Mouse (Mus musculus): Measurements from ENCODE around the gene Hps4. TPM values are rescaled to one million over a fixed set of nuclear protein-coding genes. Genes with fewer than 3 reads are reported as not detected.
"Not testable (repeated sequence)": the region's sequence is repeated elsewhere in the genome, so short reads cannot be mapped to it uniquely, and the experiment has no call there.

Gene Hps4
- polyA plus RNA-seq, 1 experiment from 2014 or later = 35.4 TPM

DNA sequence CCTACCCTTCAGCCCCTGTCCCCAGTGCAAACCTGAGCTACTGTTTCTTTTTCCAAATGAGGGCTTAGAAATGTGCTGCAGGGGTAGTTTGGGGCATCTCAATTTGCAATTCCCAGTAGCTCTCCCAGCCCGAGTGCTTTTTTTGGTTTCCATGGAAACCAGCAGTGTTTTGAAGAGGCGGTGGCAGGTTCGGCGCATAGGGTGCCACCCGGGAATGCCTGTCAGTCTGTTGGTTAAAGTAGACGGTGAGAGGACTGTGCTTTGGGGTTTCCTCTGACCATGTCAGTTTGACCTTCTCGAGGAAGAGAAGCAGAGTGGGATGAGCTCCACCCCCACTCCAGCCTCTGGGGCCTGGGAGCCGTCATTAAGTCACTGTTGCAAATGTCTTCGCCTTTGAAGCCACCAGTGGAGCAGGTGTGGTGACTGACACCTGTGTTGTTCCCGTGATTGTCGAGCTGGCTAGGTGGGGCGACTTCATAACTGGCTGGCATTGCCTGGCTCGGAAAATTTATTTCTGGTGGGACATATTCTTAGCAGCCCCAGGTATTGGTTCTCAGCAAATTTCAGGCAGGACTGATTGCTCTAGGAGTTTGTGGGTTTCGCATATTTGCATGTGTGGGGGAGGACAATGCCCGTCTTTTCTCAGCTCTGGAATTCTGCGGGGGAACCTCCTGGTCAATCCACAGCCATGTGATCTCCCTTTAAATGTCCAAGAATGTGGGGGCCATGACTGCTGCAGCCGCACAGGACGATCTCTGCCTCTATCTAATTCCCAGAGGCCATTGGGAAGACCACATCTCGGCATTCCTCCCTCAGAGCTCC, 68.8 kb downstream of the Hps4 start:
- WGBS = 8% methylated on average over 19 of the region's 19 CpGs
- no peak overlapping the region for H3K9ac ChIP-seq (ENCODE audit: low read depth, low read length)
- ATAC-seq (ENCODE audit: low FRiP score, low TSS enrichment) = no peak
- H3K27me3 ChIP-seq (ENCODE audit: control insufficient read depth, insufficient read depth, low read length) = no peaks in the 10 kb centered on the region
- H3K9me3 ChIP-seq (ENCODE audit: control insufficient read depth, low read length) = peaks cover 3% of the 10 kb centered on the region; the same call in 1 of the 2 replicates
- no peak overlapping the region for H3K4me3 ChIP-seq (ENCODE audit: low read length)
- peaks cover 14% of the 10 kb centered on the region; the same call in 1 of the 2 replicates for H3K4me1 ChIP-seq (ENCODE audit: control insufficient read depth, insufficient read depth, low read length)
- H3K4me2 ChIP-seq (replicated peaks; ENCODE audit: low read depth, low read length) = no peak overlapping the region; the same call in 1 of the 2 replicates
- no peak overlapping the region for H3K27ac ChIP-seq (ENCODE audit: low read depth, low read length)
- no peaks in the 10 kb centered on the region for H3K36me3 ChIP-seq (ENCODE audit: control insufficient read depth, insufficient read depth, low read length)

DNA sequence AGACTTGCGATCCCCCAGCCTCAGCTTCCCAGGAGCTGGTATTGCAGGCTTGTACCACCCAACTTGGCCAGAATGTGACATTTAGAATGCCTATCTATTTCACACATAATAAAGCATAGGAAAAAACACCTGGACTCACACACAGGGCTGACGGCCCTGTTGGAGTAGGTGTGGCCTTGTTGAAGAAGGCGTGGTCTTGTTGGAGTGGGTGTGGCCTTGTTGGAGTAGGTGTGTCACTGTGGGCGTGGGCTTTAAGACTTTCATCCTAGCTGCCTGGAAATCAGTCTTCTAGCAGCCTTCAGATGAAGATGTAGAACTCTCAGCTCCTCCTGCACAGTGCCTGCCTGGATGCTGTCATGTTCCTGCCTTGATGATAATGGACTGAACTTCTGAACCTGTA, 69.9 kb downstream of the Hps4 start:
- WGBS = 79% methylated on average over 4 of the region's 4 CpGs
- not testable (repeated sequence) for H3K36me3 ChIP-seq (ENCODE audit: control insufficient read depth, insufficient read depth, low read length); H3K27me3 ChIP-seq (ENCODE audit: control insufficient read depth, insufficient read depth, low read length); ATAC-seq (ENCODE audit: low FRiP score, low TSS enrichment); H3K27ac ChIP-seq (ENCODE audit: low read depth, low read length); H3K9me3 ChIP-seq (ENCODE audit: control insufficient read depth, low read length); H3K4me2 ChIP-seq (replicated peaks; ENCODE audit: low read depth, low read length); H3K9ac ChIP-seq (ENCODE audit: low read depth, low read length); H3K4me3 ChIP-seq (ENCODE audit: low read length)
- H3K4me1 ChIP-seq (ENCODE audit: control insufficient read depth, insufficient read depth, low read length) = peaks cover 14% of the 10 kb centered on the region; the same call in 1 of the 2 replicates

DNA sequence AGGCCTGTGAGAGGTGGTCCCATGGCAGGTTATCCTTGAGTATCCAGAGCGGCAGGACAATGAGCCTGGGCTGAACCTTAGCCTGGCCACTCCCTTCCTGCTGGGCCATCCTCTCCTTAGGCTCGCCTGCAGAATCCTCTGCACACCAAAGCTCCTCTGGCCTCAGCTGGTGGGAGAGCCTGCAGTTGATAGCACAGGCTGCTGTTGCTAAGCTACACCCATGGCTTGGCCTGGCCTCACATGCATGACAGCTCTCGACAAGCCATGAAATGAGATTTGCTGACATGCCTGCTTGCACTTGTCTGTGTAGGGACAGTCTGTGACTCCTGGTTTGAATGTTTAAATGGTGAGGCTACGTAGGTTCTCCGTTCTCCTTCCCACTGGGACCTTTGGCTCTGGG, 73.8 kb downstream of the Hps4 start:
- no peak for ATAC-seq (ENCODE audit: low FRiP score, low TSS enrichment)
- 56% methylated on average over 5 of the region's 5 CpGs for WGBS

GRCm38 (mm10) chr5:112418023-112418422, 75.1 kb downstream of the Hps4 start:
- no peak overlapping the region for H3K4me3 ChIP-seq (ENCODE audit: low read length)
- H3K27me3 ChIP-seq (ENCODE audit: control insufficient read depth, insufficient read depth, low read length) = no peaks in the 10 kb centered on the region
- 0 out of 2 replicates have a peak, but pooled peaks cover 2% of the 10 kb centered on the region for H3K4me1 ChIP-seq (ENCODE audit: control insufficient read depth, insufficient read depth, low read length)
- no peak overlapping the region for H3K9ac ChIP-seq (ENCODE audit: low read depth, low read length)
- WGBS = 65% methylated on average over 4 of the region's 4 CpGs
- no peak for ATAC-seq (ENCODE audit: low FRiP score, low TSS enrichment)
- H3K36me3 ChIP-seq (ENCODE audit: control insufficient read depth, insufficient read depth, low read length) = no peaks in the 10 kb centered on the region
- no peak overlapping the region for H3K4me2 ChIP-seq (replicated peaks; ENCODE audit: low read depth, low read length)
- H3K9me3 ChIP-seq (ENCODE audit: control insufficient read depth, low read length) = peaks cover 3% of the 10 kb centered on the region; the same call in 1 of the 2 replicates
- H3K27ac ChIP-seq (ENCODE audit: low read depth, low read length) = no peak overlapping the region

More for the DNA sequence above, 73.8 kb downstream of the Hps4 start:
- H3K27ac ChIP-seq (ENCODE audit: low read depth, low read length) = no peak overlapping the region
- H3K9ac ChIP-seq (ENCODE audit: low read depth, low read length) = no peak overlapping the region
- no peaks in the 10 kb centered on the region for H3K36me3 ChIP-seq (ENCODE audit: control insufficient read depth, insufficient read depth, low read length)
- no peak overlapping the region for H3K4me2 ChIP-seq (replicated peaks; ENCODE audit: low read depth, low read length)
- H3K4me3 ChIP-seq (ENCODE audit: low read length) = no peak overlapping the region
- no peaks in the 10 kb centered on the region for H3K27me3 ChIP-seq (ENCODE audit: control insufficient read depth, insufficient read depth, low read length)
- H3K9me3 ChIP-seq (ENCODE audit: control insufficient read depth, low read length) = peaks cover 3% of the 10 kb centered on the region; the same call in 1 of the 2 replicates
- H3K4me1 ChIP-seq (ENCODE audit: control insufficient read depth, insufficient read depth, low read length) = peaks cover 9% of the 10 kb centered on the region; the same call in 1 of the 2 replicates

DNA sequence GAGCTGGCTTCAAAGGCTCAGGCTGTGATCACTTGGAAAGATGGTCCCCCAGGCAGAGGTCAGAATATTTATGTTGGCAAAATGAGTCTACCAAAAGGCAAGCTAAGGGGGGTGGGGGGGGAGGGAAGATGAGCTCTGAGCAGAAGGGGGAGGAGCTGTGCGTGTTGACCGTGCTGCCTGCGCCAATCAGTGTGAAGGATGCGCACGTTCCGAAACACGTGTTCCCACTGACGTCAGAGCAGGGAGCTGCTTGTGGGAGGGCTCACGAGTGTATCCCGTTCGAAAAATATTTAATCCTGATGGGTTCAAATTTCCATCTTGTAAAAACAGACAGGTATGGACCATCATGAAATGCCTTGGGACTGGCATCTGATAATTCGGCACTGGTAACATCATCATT, 76.7 kb downstream of the Hps4 start:
- Histone ChIP-seq H3K4me3 (ENCODE audit: low read length) (no peak overlapping the region), H3K4me2 (replicated peaks; ENCODE audit: low read depth, low read length) (no peak overlapping the region), H3K27ac (ENCODE audit: low read depth, low read length) (no peak overlapping the region), H3K27me3 (ENCODE audit: control insufficient read depth, insufficient read depth, low read length) (no peaks in the 10 kb centered on the region; the same call in 1 of the 2 replicates), H3K9me3 (ENCODE audit: control insufficient read depth, low read length) (no peaks in the 10 kb centered on the region), H3K4me1 (ENCODE audit: control insufficient read depth, insufficient read depth, low read length) (0 out of 2 replicates have a peak, but pooled peaks cover 2% of the 10 kb centered on the region), H3K36me3 (ENCODE audit: control insufficient read depth, insufficient read depth, low read length) (no peaks in the 10 kb centered on the region), H3K9ac (ENCODE audit: low read depth, low read length) (no peak overlapping the region)
- no peak for ATAC-seq (ENCODE audit: low FRiP score, low TSS enrichment)
- 27% methylated on average over 12 of the region's 12 CpGs for whole genome bisulfite sequencing

DNA sequence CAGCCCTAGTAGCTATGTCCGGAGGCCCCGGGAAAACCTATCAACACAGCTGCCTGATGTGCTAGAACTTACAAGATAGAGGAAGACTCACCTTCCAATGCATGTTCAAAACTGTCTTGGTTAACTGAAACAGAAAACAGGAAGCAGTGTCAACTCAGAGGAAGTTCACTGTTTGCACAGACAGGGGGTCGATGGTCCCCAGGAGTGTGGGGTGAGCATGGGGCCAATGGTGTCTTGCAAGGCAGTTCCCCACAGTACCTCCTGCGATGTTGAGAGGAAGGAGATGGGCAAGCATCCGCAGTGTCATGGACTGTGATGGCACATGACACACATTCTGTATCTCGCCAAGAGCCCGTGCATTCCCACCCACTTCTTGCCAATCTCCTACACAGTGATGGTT, 83.8 kb downstream of the Hps4 start:
- peaks cover 4% of the 10 kb centered on the region for H3K27me3 ChIP-seq (ENCODE audit: control insufficient read depth, insufficient read depth, low read length)
- H3K4me1 ChIP-seq (ENCODE audit: control insufficient read depth, insufficient read depth, low read length) = peaks cover 4% of the 10 kb centered on the region; the same call in 1 of the 2 replicates
- H3K9ac ChIP-seq (ENCODE audit: low read depth, low read length) = no peak overlapping the region
- H3K27ac ChIP-seq (ENCODE audit: low read depth, low read length) = no peak overlapping the region
- ATAC-seq (ENCODE audit: low FRiP score, low TSS enrichment) = no peak
- no peak overlapping the region for H3K4me3 ChIP-seq (ENCODE audit: low read length)
- H3K4me2 ChIP-seq (replicated peaks; ENCODE audit: low read depth, low read length) = no peak overlapping the region
- 89% methylated on average over 7 of the region's 7 CpGs for WGBS
- no peaks in the 10 kb centered on the region for H3K36me3 ChIP-seq (ENCODE audit: control insufficient read depth, insufficient read depth, low read length)
- H3K9me3 ChIP-seq (ENCODE audit: control insufficient read depth, low read length) = no peaks in the 10 kb centered on the region

- no peak for ATAC-seq (ENCODE audit: low FRiP score, low TSS enrichment)
- H3K9me3 ChIP-seq (ENCODE audit: control insufficient read depth, low read length) = no peaks in the 10 kb centered on the region
- H3K4me3 ChIP-seq (ENCODE audit: low read length) = no peak overlapping the region
- no peaks in the 10 kb centered on the region for H3K36me3 ChIP-seq (ENCODE audit: control insufficient read depth, insufficient read depth, low read length)
- H3K4me2 ChIP-seq (replicated peaks; ENCODE audit: low read depth, low read length) = no peak overlapping the region
- peaks cover 4% of the 10 kb centered on the region for H3K27me3 ChIP-seq (ENCODE audit: control insufficient read depth, insufficient read depth, low read length)
- H3K4me1 ChIP-seq (ENCODE audit: control insufficient read depth, insufficient read depth, low read length) = peaks cover 4% of the 10 kb centered on the region; the same call in 1 of the 2 replicates
- no peak overlapping the region for H3K9ac ChIP-seq (ENCODE audit: low read depth, low read length)
- 52% methylated on average over 2 of the region's 2 CpGs for WGBS
- H3K27ac ChIP-seq (ENCODE audit: low read depth, low read length) = no peak overlapping the region
These were observed 84.4 kb downstream of the Hps4 start for GRCm38 (mm10) chr5:112427283-112427682.

Other genes with a start within 250 kb of the Hps4 start
- gene Cryba4, start 90.6 kb upstream of the Hps4 start, polyA plus RNA-seq (2014; fragmentation: Nextera tagmentation; extraction: Ambion mirVana) = 0.83 and 1.4 TPM in 2 replicates
- gene Crybb1, start 87.3 kb upstream of the Hps4 start, polyA plus RNA-seq (2014; fragmentation: Nextera tagmentation; extraction: Ambion mirVana) = 0.83 and 1.0 TPM in 2 replicates
- 39.9 and 50.3 TPM in 2 replicates for gene Tpst2, start 66.4 kb upstream of the Hps4 start, polyA plus RNA-seq (2014; fragmentation: Nextera tagmentation; extraction: Ambion mirVana)
- 15.7 and 22.3 TPM in 2 replicates for gene Tfip11, start 16.7 kb upstream of the Hps4 start, polyA plus RNA-seq (2014; fragmentation: Nextera tagmentation; extraction: Ambion mirVana)
- gene Srrd, start within 50 bp of the Hps4 start, polyA plus RNA-seq (2014; fragmentation: Nextera tagmentation; extraction: Ambion mirVana) = 46.0 and 47.0 TPM in 2 replicates
- 0.12 and 0.41 TPM in 2 replicates for gene Gm6583, start 12.9 kb downstream of the Hps4 start, polyA plus RNA-seq (2014; fragmentation: Nextera tagmentation; extraction: Ambion mirVana)
- gene Asphd2, start 51.8 kb downstream of the Hps4 start, polyA plus RNA-seq (2014; fragmentation: Nextera tagmentation; extraction: Ambion mirVana) = 8.2 and 9.0 TPM in 2 replicates
- not detected in 2 replicates for gene Gm6588, start 106.3 kb downstream of the Hps4 start, polyA plus RNA-seq (2014; fragmentation: Nextera tagmentation; extraction: Ambion mirVana)
- gene Sez6l, start 234.1 kb downstream of the Hps4 start, polyA plus RNA-seq (2014; fragmentation: Nextera tagmentation; extraction: Ambion mirVana) = 0.23 and 0.26 TPM in 2 replicates

Measured in kidney, embryonic 14.5 days (tissue).